Mouse (Mus musculus) forebrain, embryonic 10.5 days (tissue): Measurements from ENCODE around the gene Slc28a1. TPM values are rescaled to one million over a fixed set of nuclear protein-coding genes. Genes with fewer than 3 reads are reported as not detected.
"Not testable (repeated sequence)": the region's sequence is repeated elsewhere in the genome, so short reads cannot be mapped to it uniquely, and the experiment has no call there.

Source experiments
- DNase-seq: peaks from one replicate; pipeline ENCODE4 v3.0.0-alpha.2; 2017; ENCODE audit warnings: low spot score; ENCODE audit errors: extremely low spot score
- H3K27ac ChIP-seq: fragments of 300-500 bp; sonication (generic); 2 replicates; pipeline ENCODE4 v1.5.1; 2016; ENCODE audit warnings: mild to moderate bottlenecking
- H3K27me3 ChIP-seq: fragments of 300-500 bp; sonication (generic); 2 replicates; pipeline ENCODE4 v1.6.1; 2016; ENCODE audit warnings: mild to moderate bottlenecking; ENCODE audit not compliant: poor library complexity, severe bottlenecking
- H3K36me3 ChIP-seq: fragments of 300-500 bp; sonication (generic); replicated peaks from 2 replicates; pipeline ENCODE4 v1.6.1; 2016; ENCODE audit warnings: mild to moderate bottlenecking, moderate library complexity
- H3K4me1 ChIP-seq: fragments of 300-500 bp; sonication (generic); 2 replicates; pipeline ENCODE4 v1.6.1; 2016
- H3K4me3 ChIP-seq: fragments of 300-500 bp; sonication (generic); 2 replicates; pipeline ENCODE4 v1.5.1; 2016; ENCODE audit warnings: mild to moderate bottlenecking, moderate library complexity
- H3K9me3 ChIP-seq: fragments of 300-500 bp; sonication (generic); 2 replicates; pipeline ENCODE4 v1.6.1; 2016; ENCODE audit warnings: mild to moderate bottlenecking, moderate library complexity
- WGBS: fragments of 180-500 bp; shearing (Covaris S2); methylation state at CpG from one replicate; pipeline ENCODE4 v1.1.7; 2016; 5-methylcytosine and 5-hydroxymethylcytosine counted together
- polyA plus RNA-seq: library from polyadenylated mRNA; unstranded; fragments of >200 nt; fragmentation: Nextera tagmentation; extraction: Ambion mirVana; gene quantifications from 2 replicates; pipeline ENCODE4 v1.2.1, GENCODE M21; 2016

The Slc28a1 gene
- polyA plus RNA-seq, 1 experiment from 2014 or later = not detected

DNA sequence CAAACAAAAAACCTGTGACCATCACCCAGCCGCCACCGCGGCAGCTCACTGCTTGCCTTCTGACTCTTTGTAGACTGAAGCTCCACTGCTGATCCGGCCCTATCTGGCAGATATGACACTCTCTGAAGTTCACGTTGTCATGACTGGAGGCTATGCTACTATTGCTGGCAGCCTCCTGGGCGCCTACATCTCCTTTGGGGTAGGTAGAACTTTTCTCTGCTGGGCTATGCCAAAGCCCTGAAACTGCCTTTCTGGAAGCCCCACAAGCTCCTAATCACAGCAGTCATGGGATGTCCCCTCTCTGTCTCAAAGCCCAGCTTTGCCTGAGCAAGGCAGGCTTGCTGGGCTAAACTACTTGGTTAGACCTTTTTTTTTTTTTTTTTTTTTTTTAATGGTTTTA is 38.7 kb downstream of the Slc28a1 start:
- Histone ChIP-seq H3K27me3 (no peaks in the 10 kb centered on the region), H3K27ac (no peak overlapping the region), H3K4me1 (peaks cover 5% of the 10 kb centered on the region; the same call in 1 of the 2 replicates), H3K9me3 (peaks cover 10% of the 10 kb centered on the region; the same call in 1 of the 2 replicates), H3K36me3 (no peaks in the 10 kb centered on the region), H3K4me3 (no peak overlapping the region)
- WGBS = 89% methylated on average over 6 of the region's 6 CpGs
- no peak for DNase-seq

DNA sequence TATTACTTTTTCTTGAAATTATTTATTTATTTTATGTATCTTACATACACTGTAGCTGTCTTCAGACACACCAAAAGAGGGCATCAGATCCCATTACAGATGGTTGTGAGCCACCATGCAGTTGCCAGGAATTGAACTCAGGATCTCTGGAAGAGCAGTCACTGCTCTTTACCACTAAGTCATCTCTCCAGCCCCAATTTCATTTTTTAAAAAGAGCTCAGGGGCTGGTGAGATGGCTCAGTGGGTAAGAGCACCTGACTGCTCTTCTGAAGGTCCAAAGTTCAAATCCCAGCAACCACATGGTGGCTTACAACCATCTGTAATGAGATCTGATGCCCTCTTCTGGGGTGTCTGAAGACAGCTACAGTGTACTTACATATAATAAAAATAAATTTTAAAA is 39.6 kb downstream of the Slc28a1 start:
- not testable (repeated sequence) for H3K27ac ChIP-seq

GRCm38 (mm10) chr7:81154960-81155359 is 40.4 kb downstream of the Slc28a1 start:
- no peaks in the 10 kb centered on the region for H3K36me3 ChIP-seq
- H3K4me1 ChIP-seq = peaks cover 5% of the 10 kb centered on the region; the same call in 1 of the 2 replicates
- no peaks in the 10 kb centered on the region for H3K27me3 ChIP-seq
- H3K27ac ChIP-seq = no peak overlapping the region; the same call in 1 of the 2 replicates
- WGBS = 0% methylated on average over 3 of the region's 3 CpGs
- no peak overlapping the region for H3K4me3 ChIP-seq
- DNase-seq = peak; percentile 67
- peaks cover 10% of the 10 kb centered on the region; the same call in 1 of the 2 replicates for H3K9me3 ChIP-seq

More for the DNA sequence above, 39.6 kb downstream of the Slc28a1 start:
- H3K4me3 ChIP-seq, H3K27me3 ChIP-seq, H3K36me3 ChIP-seq, H3K4me1 ChIP-seq, DNase-seq: not testable (repeated sequence)
- peaks cover 10% of the 10 kb centered on the region; the same call in 1 of the 2 replicates for H3K9me3 ChIP-seq

DNA sequence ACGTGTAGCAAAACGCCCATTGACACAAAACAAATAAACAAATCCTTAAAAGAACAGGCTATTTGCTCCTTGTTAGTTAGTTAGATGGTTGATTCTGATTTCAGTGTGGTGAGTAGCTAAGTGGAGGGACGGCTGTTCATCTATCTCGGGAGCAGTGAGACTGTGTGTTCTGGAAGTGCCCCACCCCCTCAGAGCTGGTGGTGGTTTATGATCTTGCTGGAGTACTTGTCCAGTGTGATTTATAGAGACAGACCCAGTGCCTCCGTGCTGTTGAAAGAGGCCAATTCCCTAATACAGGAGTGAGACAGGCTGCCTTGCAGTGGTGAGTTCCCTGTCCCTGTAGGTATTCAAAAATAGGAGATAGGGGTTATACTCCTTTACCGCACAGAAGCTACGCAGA is 44.3 kb downstream of the Slc28a1 start:
- Histone ChIP-seq H3K9me3 (no peaks in the 10 kb centered on the region), H3K27ac (no peak overlapping the region), H3K27me3 (no peaks in the 10 kb centered on the region), H3K36me3 (no peaks in the 10 kb centered on the region), H3K4me3 (no peak overlapping the region), H3K4me1 (peaks cover 5% of the 10 kb centered on the region; the same call in 1 of the 2 replicates)
- no peak for DNase-seq
- 83% methylated on average over 7 of the region's 7 CpGs for WGBS

- peak; percentile 32 for DNase-seq
- H3K27ac ChIP-seq = no peak overlapping the region
- H3K4me1 ChIP-seq = no peaks in the 10 kb centered on the region
- WGBS = 77% methylated on average over 9 of the region's 9 CpGs
- H3K36me3 ChIP-seq = no peaks in the 10 kb centered on the region
- H3K27me3 ChIP-seq = no peaks in the 10 kb centered on the region
- H3K9me3 ChIP-seq = no peaks in the 10 kb centered on the region
- no peak overlapping the region for H3K4me3 ChIP-seq
Measured at GRCm38 (mm10) chr7:81161666-81162065, 47.1 kb downstream of the Slc28a1 start.

DNA sequence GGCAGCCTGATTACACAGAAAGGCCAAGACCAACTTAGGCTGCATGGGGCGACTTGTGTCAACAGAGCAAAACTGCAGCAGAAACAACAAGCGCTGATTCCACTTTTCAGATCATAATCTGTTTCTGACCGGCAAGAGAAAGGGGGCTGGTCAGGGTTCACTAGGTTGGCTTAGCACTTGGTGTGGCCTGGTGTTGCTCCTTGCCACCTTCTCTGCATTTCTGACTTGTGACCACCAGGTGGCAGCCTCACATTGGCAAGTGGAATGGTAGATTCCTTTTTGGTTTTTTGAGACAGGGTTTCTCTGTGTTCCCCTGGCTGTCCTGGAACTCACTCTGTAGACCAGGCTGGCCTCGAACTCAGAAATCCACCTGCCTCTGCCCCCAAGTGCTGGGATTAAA is 47.7 kb downstream of the Slc28a1 start:
- H3K36me3 ChIP-seq = no peaks in the 10 kb centered on the region
- 39% methylated on average over 4 of the region's 4 CpGs for WGBS
- no peak overlapping the region for H3K4me3 ChIP-seq
- H3K27ac ChIP-seq = no peak overlapping the region
- no peaks in the 10 kb centered on the region for H3K4me1 ChIP-seq
- peak; percentile 76 for DNase-seq
- H3K27me3 ChIP-seq = no peaks in the 10 kb centered on the region
- H3K9me3 ChIP-seq = no peaks in the 10 kb centered on the region

- H3K4me1 ChIP-seq = no peaks in the 10 kb centered on the region
- no peaks in the 10 kb centered on the region for H3K27me3 ChIP-seq
- 61% methylated on average over 7 of the region's 7 CpGs for WGBS
- no peak overlapping the region for H3K27ac ChIP-seq
- DNase-seq = no peak
- H3K36me3 ChIP-seq = no peaks in the 10 kb centered on the region
- no peak overlapping the region for H3K4me3 ChIP-seq
- H3K9me3 ChIP-seq = no peaks in the 10 kb centered on the region
Measured at GRCm38 (mm10) chr7:81164411-81164810, 49.8 kb downstream of the Slc28a1 start.

GRCm38 (mm10) chr7:81167124-81167523 is 52.5 kb downstream of the Slc28a1 start:
- 55% methylated on average over 3 of the region's 3 CpGs for WGBS

GRCm38 (mm10) chr7:81169351-81169750 is 54.8 kb downstream of the Slc28a1 start:
- Histone ChIP-seq H3K27me3 (no peaks in the 10 kb centered on the region), H3K4me3 (no peak overlapping the region), H3K4me1 (no peaks in the 10 kb centered on the region), H3K9me3 (peaks cover 6% of the 10 kb centered on the region), H3K36me3 (no peaks in the 10 kb centered on the region), H3K27ac (no peak overlapping the region)
- 87% methylated on average over 7 of the region's 7 CpGs for WGBS
- no peak for DNase-seq

More at GRCm38 (mm10) chr7:81167124-81167523, 52.5 kb downstream of the Slc28a1 start:
- Histone ChIP-seq H3K4me3 (no peak overlapping the region), H3K36me3 (no peaks in the 10 kb centered on the region), H3K27ac (no peak overlapping the region), H3K4me1 (no peaks in the 10 kb centered on the region), H3K27me3 (no peaks in the 10 kb centered on the region), H3K9me3 (no peaks in the 10 kb centered on the region)
- DNase-seq = peak; percentile 30

DNA sequence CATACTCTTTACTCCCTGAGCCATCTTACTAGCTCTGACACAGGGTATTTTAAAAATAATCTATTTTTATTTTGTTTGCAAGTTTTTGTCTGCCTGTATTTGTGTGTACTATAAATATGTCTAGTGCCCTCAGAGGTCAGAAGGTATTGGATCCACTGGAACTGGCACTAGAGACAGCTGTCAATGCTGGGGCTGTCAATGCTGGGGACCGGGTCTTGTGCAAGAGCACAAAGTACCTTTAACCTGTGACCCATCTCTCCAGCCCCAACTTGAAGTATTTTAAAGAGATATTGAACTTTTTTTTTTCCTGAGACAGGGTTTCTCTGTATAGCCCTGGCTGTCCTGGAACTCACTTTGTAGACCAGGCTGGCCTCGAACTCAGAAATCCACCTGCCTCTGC is 59.3 kb downstream of the Slc28a1 start:
- Histone ChIP-seq H3K27me3 (no peaks in the 10 kb centered on the region), H3K36me3 (no peaks in the 10 kb centered on the region), H3K4me1 (no peaks in the 10 kb centered on the region; the same call in 1 of the 2 replicates), H3K27ac (no peak overlapping the region), H3K9me3 (peaks cover 6% of the 10 kb centered on the region), H3K4me3 (no peak overlapping the region)
- WGBS = 87% methylated on average over 2 of the region's 2 CpGs
- DNase-seq = no peak

GRCm38 (mm10) chr7:81174654-81175053 is 60.1 kb downstream of the Slc28a1 start:
- Histone ChIP-seq H3K27me3 (no peaks in the 10 kb centered on the region), H3K9me3 (peaks cover 6% of the 10 kb centered on the region), H3K4me3 (no peak overlapping the region), H3K27ac (no peak overlapping the region), H3K36me3 (no peaks in the 10 kb centered on the region), H3K4me1 (no peaks in the 10 kb centered on the region; the same call in 1 of the 2 replicates)
- 90% methylated on average over 5 of the region's 5 CpGs for WGBS
- no peak for DNase-seq

GRCm38 (mm10) chr7:81176187-81176769 is 61.7 kb downstream of the Slc28a1 start:
- Histone ChIP-seq H3K9me3 (peaks cover 6% of the 10 kb centered on the region), H3K27ac (no peak overlapping the region), H3K4me3 (no peak overlapping the region), H3K36me3 (no peaks in the 10 kb centered on the region), H3K27me3 (no peaks in the 10 kb centered on the region), H3K4me1 (no peaks in the 10 kb centered on the region; the same call in 1 of the 2 replicates)
- no peak for DNase-seq
- WGBS = 54% methylated on average over 5 of the region's 5 CpGs

DNA sequence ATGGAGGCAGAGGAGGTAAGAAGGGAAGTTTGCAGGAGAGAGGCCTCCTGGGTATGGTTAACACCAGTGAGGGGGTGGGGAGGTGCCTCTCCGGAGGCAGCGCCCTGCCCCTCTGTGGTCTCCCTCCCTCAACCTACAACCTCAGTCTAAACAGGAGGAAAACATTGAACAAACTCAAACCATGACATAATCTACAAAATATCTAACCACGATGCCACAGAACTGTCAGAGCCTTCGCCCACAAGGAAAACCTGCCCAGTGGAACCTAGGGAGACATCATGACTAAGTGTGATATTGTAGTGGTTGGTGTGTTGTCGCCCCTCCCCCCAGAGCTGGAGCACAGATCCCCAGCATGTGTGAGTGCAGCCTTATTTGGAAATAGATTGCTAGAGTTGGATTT is 64.9 kb downstream of the Slc28a1 start:
- Histone ChIP-seq H3K9me3 (no peaks in the 10 kb centered on the region; the same call in 1 of the 2 replicates), H3K4me3 (no peak overlapping the region), H3K36me3 (no peaks in the 10 kb centered on the region), H3K4me1 (no peaks in the 10 kb centered on the region; the same call in 1 of the 2 replicates), H3K27me3 (no peaks in the 10 kb centered on the region), H3K27ac (no peak overlapping the region)
- 71% methylated on average over 5 of the region's 5 CpGs for WGBS
- no peak for DNase-seq
